16 mouse cellular contexts compared by ENCODE assay signal in genomic region chr17:35740276-35740880, GRCm38 (mm10). TPM values are rescaled to one million over a fixed set of nuclear protein-coding genes. Genes with fewer than 3 reads are reported as not detected.
DNase-seq lines count a peak whose midpoint lies in the region; ATAC-seq and TF ChIP-seq lines count a peak whose summit lies in the region.
"Had no signal": no experiment of that assay in that cellular context is flagged by ENCODE, and none has a peak within 500 bp of the region (broad histone marks: within the 10 kb centered on the region; RNA-seq: fewer than 3 reads in every experiment).

No protein-coding gene starts in this region.

- DNase-seq in heart, adult 2 months: no peak
- DNase-seq in left cerebral cortex, postnatal 36 days (ENCODE audit: low spot score in 2 of 2): no peak
- DNase-seq in frontal cortex, postnatal 36 days (ENCODE audit: low spot score in 2 of 2): no peak
- DNase-seq in kidney, adult 9 months: no peak

- no peak for TF ChIP-seq POLR2A in heart, adult 2 months (IDR thresholded peaks at IDR 0.05; ENCODE audit: insufficient read depth, low read depth, low read length)

- H3K4me1 ChIP-seq in heart, embryonic 12.5 days (replicated peaks): peaks cover 8% of the 10 kb centered on the region; the same call in 1 of the 2 replicates
- H3K4me1 ChIP-seq in heart, adult 2 months (ENCODE audit: control insufficient read depth, insufficient read depth, low read length): no peaks in the 10 kb centered on the region
- H3K4me1 ChIP-seq in liver, embryonic 16.5 days (ENCODE audit: control insufficient read depth, low read depth, low read length): peaks cover 74% of the 10 kb centered on the region
- H3K4me1 ChIP-seq: embryonic facial prominence, embryonic 13.5 days; limb, embryonic 12.5 days; midbrain, embryonic 15.5 days had no signal

- ATAC-seq in heart, embryonic 12.5 days (ENCODE audit: insufficient number of reproducible peaks, low FRiP score): no peak
- peak; percentile 64 for ATAC-seq in granulocyte monocyte progenitor cell, adult 5-6 weeks (replicated peaks; ENCODE audit: poor library complexity, severe bottlenecking)
- ATAC-seq in liver, embryonic 16.5 days (ENCODE audit: low read depth): no peak
- no peak for ATAC-seq in megakaryocyte-erythroid progenitor cell, adult 5-6 weeks (replicated peaks; ENCODE audit: low FRiP score, low TSS enrichment, poor library complexity, severe bottlenecking)
- ATAC-seq: midbrain, embryonic 15.5 days had no signal

- intact Hi-C loops in heart, adult 2 months (cut with DNase I): loop anchor here (2.0 kb wide), 1 partner anchor 132 kb away; no protein-coding TSS in a partner anchor
- intact Hi-C loops in left cerebral cortex, postnatal 36 days (cut with DNase I): no loop called here

- no peak for TF ChIP-seq CTCF in heart, adult 2 months (IDR thresholded peaks at IDR 0.05)

- H3K79me2 ChIP-seq in heart, adult 2 months (replicated peaks; ENCODE audit: control insufficient read depth, insufficient read depth, low read length): no peaks in the 10 kb centered on the region

- no peaks in the 10 kb centered on the region for H3K9me3 ChIP-seq in heart, embryonic 12.5 days (replicated peaks)
- no peaks in the 10 kb centered on the region for H3K9me3 ChIP-seq in liver, embryonic 16.5 days (replicated peaks; ENCODE audit: control insufficient read depth, low read length)
- H3K9me3 ChIP-seq: embryonic facial prominence, embryonic 13.5 days; forebrain, embryonic 12.5 days; heart, embryonic 15.5 days; limb, embryonic 12.5 days; midbrain, embryonic 15.5 days had no signal

- WGBS in heart, embryonic 12.5 days: 70% methylated on average over 5 of the region's 5 CpGs
- 67% methylated on average over 5 of the region's 5 CpGs for WGBS in heart, adult 2 months
- WGBS in liver, embryonic 16.5 days (ENCODE audit: insufficient replicate concordance): 46% methylated on average over 5 of the region's 5 CpGs

- TF ChIP-seq EP300 in heart, adult 2 months (IDR thresholded peaks at IDR 0.05; ENCODE audit: insufficient read depth, low read depth, low read length): no peak

- peak overlapping the region; percentile 19; the same call in 1 of the 2 replicates for H3K27ac ChIP-seq in heart, embryonic 12.5 days (ENCODE audit: poor library complexity, severe bottlenecking)
- no peak overlapping the region for H3K27ac ChIP-seq in heart, adult 2 months
- H3K27ac ChIP-seq in liver, embryonic 16.5 days (ENCODE audit: low read length): peak overlapping the region; percentile 99
- H3K27ac ChIP-seq: embryonic facial prominence, embryonic 13.5 days; forebrain, embryonic 12.5 days; heart, embryonic 15.5 days; hindbrain, embryonic 14.5 days; kidney, postnatal 0 days; limb, embryonic 12.5 days; midbrain, embryonic 15.5 days had no signal

- H3K4me3 ChIP-seq in heart, embryonic 12.5 days: no peak overlapping the region
- H3K4me3 ChIP-seq in heart, adult 2 months: no peak overlapping the region
- H3K4me3 ChIP-seq in liver, embryonic 16.5 days (ENCODE audit: low read depth, low read length): no peak overlapping the region
- H3K4me3 ChIP-seq: embryonic facial prominence, embryonic 13.5 days; forebrain, embryonic 12.5 days; heart, embryonic 15.5 days; limb, embryonic 12.5 days; midbrain, embryonic 15.5 days had no signal

- H3K9ac ChIP-seq in heart, embryonic 12.5 days: no peak overlapping the region
- no peak overlapping the region for H3K9ac ChIP-seq in heart, adult 2 months (ENCODE audit: low read depth, low read length)
- peak overlapping the region; percentile 50 for H3K9ac ChIP-seq in liver, embryonic 16.5 days (ENCODE audit: low read depth, low read length)
- H3K9ac ChIP-seq: embryonic facial prominence, embryonic 13.5 days; forebrain, embryonic 12.5 days; heart, embryonic 15.5 days; hindbrain, embryonic 14.5 days; limb, embryonic 12.5 days; midbrain, embryonic 15.5 days had no signal

- 0 out of 2 replicates have a peak, but pooled peaks cover 5% of the 10 kb centered on the region for H3K27me3 ChIP-seq in heart, embryonic 12.5 days (replicated peaks)
- no peaks in the 10 kb centered on the region for H3K27me3 ChIP-seq in heart, adult 2 months (ENCODE audit: control insufficient read depth, insufficient read depth, low read length)
- no peaks in the 10 kb centered on the region for H3K27me3 ChIP-seq in liver, embryonic 16.5 days (ENCODE audit: control insufficient read depth, insufficient read depth, low read depth, low read length)
- H3K27me3 ChIP-seq: midbrain, embryonic 15.5 days had no signal

- H3K4me2 ChIP-seq in heart, embryonic 12.5 days: no peak overlapping the region
- no peak overlapping the region for H3K4me2 ChIP-seq in liver, embryonic 16.5 days (ENCODE audit: low read depth, low read length)
- H3K4me2 ChIP-seq: embryonic facial prominence, embryonic 13.5 days; forebrain, embryonic 12.5 days; hindbrain, embryonic 14.5 days; limb, embryonic 12.5 days; midbrain, embryonic 15.5 days had no signal

- no peaks in the 10 kb centered on the region for H3K36me3 ChIP-seq in heart, embryonic 12.5 days
- H3K36me3 ChIP-seq in heart, adult 2 months (ENCODE audit: control insufficient read depth, insufficient read depth, low read length): no peaks in the 10 kb centered on the region
- no peaks in the 10 kb centered on the region for H3K36me3 ChIP-seq in liver, embryonic 16.5 days (ENCODE audit: control insufficient read depth, insufficient read depth)
- H3K36me3 ChIP-seq: embryonic facial prominence, embryonic 13.5 days; forebrain, embryonic 12.5 days; heart, embryonic 15.5 days; limb, embryonic 12.5 days; midbrain, embryonic 15.5 days had no signal

RNA-seq across cellular contexts. Expression of gene Ddr1, which starts 36.0 kb away (rescaled TPM):
- 162 and 167 TPM in 2 replicates for polyA plus RNA-seq in heart, embryonic 12.5 days (2016; fragmentation: Nextera tagmentation; extraction: Ambion mirVana)
- 10 to 100 TPM; 25.9 to 30.6 TPM for total RNA-seq in heart, adult 2 months (2021)
- 24.4 and 27.6 TPM in 2 replicates for polyA plus RNA-seq in heart, adult 2 months (2012; rRNA removed)
- total RNA-seq in granulocyte monocyte progenitor cell, adult 5-6 weeks (2014; fragmentation: Nextera tagmentation): not detected in 2 replicates
- total RNA-seq in granulocyte monocyte progenitor cell, adult 5-6 weeks (2017): not detected in 2 replicates
- polyA plus RNA-seq in liver, embryonic 16.5 days (2015; fragmentation: Nextera tagmentation; extraction: Ambion mirVana): 2.9 and 4.1 TPM in 2 replicates
- total RNA-seq in megakaryocyte-erythroid progenitor cell, adult 5-6 weeks (2014; fragmentation: Nextera tagmentation): not detected in 2 replicates
- total RNA-seq in megakaryocyte-erythroid progenitor cell, adult 5-6 weeks (2017): not detected in 2 replicates
- 10 to 100 TPM; 52.5 to 69.9 TPM for total RNA-seq in left cerebral cortex, postnatal 36 days (2021)
- polyA plus RNA-seq: erythroblast, embryonic 14.5 days had no signal

Comparison
In these comparisons a context has a peak if more than half of its experiments do, and no peak if none do; other contexts are left out.
1. RNA of gene Ddr1, which starts 36.0 kb away (total RNA-seq): 52.5 to 69.9 TPM in left cerebral cortex, postnatal 36 days and 25.9 to 30.6 TPM in heart, adult 2 months; not detected in granulocyte monocyte progenitor cell, adult 5-6 weeks and not detected in megakaryocyte-erythroid progenitor cell, adult 5-6 weeks; every median in the first group is over 10 times any median in the second.